Mouse (Mus musculus) G1E (cell line): Measurements from ENCODE around the gene Pet117.

Experiments used
- CTCF ChIP-seq: IDR thresholded peaks from 2 replicates; pipeline ENCODE4 v1.5.1; 2012; ENCODE audit warnings: low read depth, low read length, inconsistent platforms, mixed read lengths
- GATA1 ChIP-seq: IDR thresholded peaks from 2 replicates; pipeline ENCODE4 v1.6.1; 2012; ENCODE audit warnings: borderline replicate concordance, low read length, inconsistent platforms, mixed read lengths

- no peak for TF ChIP-seq CTCF
- TF ChIP-seq GATA1 = no peak
These were observed 39.3 kb upstream of the Pet117 start for GRCm38 (mm10) chr2:144329451-144329850.
